Mouse (Mus musculus) embryonic facial prominence, embryonic 15.5 days (tissue): ENCODE results near the gene Alox15. TPM values are rescaled to one million over a fixed set of nuclear protein-coding genes. Genes with fewer than 3 reads are reported as not detected.

ENCODE experiments used
- ATAC-seq: fragments of 200-750 bp; cut with Nextera tagmentation; 2 replicates; pipeline ENCODE4 v1.8.0; 2017; ENCODE audit warnings: low read depth, moderate TSS enrichment; ENCODE audit not compliant: insufficient number of reproducible peaks, low FRiP score, low TSS enrichment
- H3K27ac ChIP-seq: fragments of 300-500 bp; sonication (generic); replicated peaks from 2 replicates; pipeline ENCODE4 v1.5.1; 2015; ENCODE audit warnings: mild to moderate bottlenecking, inconsistent platforms
- H3K27me3 ChIP-seq: fragments of 300-500 bp; sonication (generic); 2 replicates; pipeline ENCODE4 v1.6.1; 2015; ENCODE audit warnings: inconsistent platforms
- H3K36me3 ChIP-seq: fragments of 300-500 bp; sonication (generic); 2 replicates; pipeline ENCODE4 v1.6.1; 2015; ENCODE audit warnings: mild to moderate bottlenecking, inconsistent platforms
- H3K4me1 ChIP-seq: fragments of 300-500 bp; sonication (generic); 2 replicates; pipeline ENCODE4 v1.6.1; 2015; ENCODE audit warnings: inconsistent platforms
- H3K4me2 ChIP-seq: fragments of 300-500 bp; sonication (generic); replicated peaks from 2 replicates; pipeline ENCODE4 v1.6.1; 2015; ENCODE audit warnings: mild to moderate bottlenecking, inconsistent platforms
- H3K4me3 ChIP-seq: fragments of 300-500 bp; sonication (generic); replicated peaks from 2 replicates; pipeline ENCODE4 v1.5.1; 2015; ENCODE audit warnings: mild to moderate bottlenecking, inconsistent platforms
- H3K9ac ChIP-seq: fragments of 300-500 bp; sonication (generic); 2 replicates; pipeline ENCODE4 v1.6.1; 2015; ENCODE audit warnings: inconsistent platforms
- H3K9me3 ChIP-seq: fragments of 300-500 bp; sonication (generic); replicated peaks from 2 replicates; pipeline ENCODE4 v1.6.1; 2016; ENCODE audit warnings: inconsistent platforms
- WGBS: fragments of 180-500 bp; shearing (Covaris S2); methylation state at CpG from one replicate; pipeline ENCODE4 v1.1.7; 2015; 5-methylcytosine and 5-hydroxymethylcytosine counted together
- polyA plus RNA-seq: library from polyadenylated mRNA; unstranded; fragments of >200 nt; fragmentation: Nextera tagmentation; extraction: Ambion mirVana; gene quantifications from 2 replicates; pipeline ENCODE4 v1.2.1, GENCODE M21; 2015

Gene Alox15
- polyA plus RNA-seq, 1 experiment from 2014 or later, result 2.6 TPM

DNA sequence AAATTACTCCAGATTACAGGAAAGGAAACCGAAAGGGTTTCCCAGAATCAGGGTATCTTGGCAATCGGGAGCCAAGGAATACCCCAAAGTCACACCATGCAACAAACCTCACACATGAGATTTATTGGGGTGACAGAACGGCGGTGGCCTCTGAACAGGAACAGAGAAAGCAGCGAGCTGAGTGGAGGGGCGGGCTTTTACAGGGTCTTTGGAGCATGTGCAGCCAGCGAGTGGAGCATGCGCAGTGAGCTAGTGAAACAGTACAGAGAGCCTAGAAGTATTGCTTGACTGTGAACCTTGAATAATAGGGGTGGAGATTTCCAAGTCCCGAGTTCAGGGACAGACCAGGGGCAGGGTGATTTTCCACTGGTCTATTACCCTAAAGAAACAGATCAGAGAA is 3.2 kb downstream of the Alox15 start:
- Histone ChIP-seq H3K4me1 (peaks cover 9% of the 10 kb centered on the region; the same call in 1 of the 2 replicates), H3K4me2 (no peak overlapping the region), H3K9ac (no peak overlapping the region), H3K27ac (no peak overlapping the region), H3K4me3 (no peak overlapping the region), H3K36me3 (no peaks in the 10 kb centered on the region), H3K9me3 (no peaks in the 10 kb centered on the region), H3K27me3 (peaks cover 59% of the 10 kb centered on the region)
- no peak for ATAC-seq
- WGBS, result 85% methylated on average over 9 of the region's 9 CpGs

DNA sequence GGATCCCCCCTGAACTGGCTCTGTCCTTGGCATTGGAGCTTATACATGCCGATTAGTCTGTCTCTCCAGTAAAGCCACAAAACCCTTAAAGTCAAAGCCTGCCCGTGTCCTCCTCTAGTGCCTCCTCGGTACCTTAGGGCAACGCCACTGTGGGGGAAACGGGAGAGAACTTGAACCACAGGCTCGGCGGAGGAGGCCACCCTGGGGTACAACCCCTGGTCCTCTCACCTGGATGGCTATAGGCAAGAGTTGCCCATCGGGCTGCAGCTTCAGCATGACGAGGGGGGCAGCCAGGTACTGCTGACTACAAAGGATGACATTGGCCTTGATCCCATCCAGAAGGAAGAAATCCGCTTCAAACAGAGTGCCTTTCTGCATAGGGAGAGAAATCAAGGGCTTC is 4.0 kb downstream of the Alox15 start:
- H3K27ac ChIP-seq, result no peak overlapping the region
- H3K4me1 ChIP-seq, result peaks cover 9% of the 10 kb centered on the region; the same call in 1 of the 2 replicates
- H3K9me3 ChIP-seq, result no peaks in the 10 kb centered on the region
- H3K27me3 ChIP-seq, result peaks cover 52% of the 10 kb centered on the region
- no peak overlapping the region for H3K9ac ChIP-seq
- no peak overlapping the region for H3K4me2 ChIP-seq
- ATAC-seq, result no peak
- WGBS, result 83% methylated on average over 10 of the region's 10 CpGs
- H3K4me3 ChIP-seq, result no peak overlapping the region
- H3K36me3 ChIP-seq, result no peaks in the 10 kb centered on the region

DNA sequence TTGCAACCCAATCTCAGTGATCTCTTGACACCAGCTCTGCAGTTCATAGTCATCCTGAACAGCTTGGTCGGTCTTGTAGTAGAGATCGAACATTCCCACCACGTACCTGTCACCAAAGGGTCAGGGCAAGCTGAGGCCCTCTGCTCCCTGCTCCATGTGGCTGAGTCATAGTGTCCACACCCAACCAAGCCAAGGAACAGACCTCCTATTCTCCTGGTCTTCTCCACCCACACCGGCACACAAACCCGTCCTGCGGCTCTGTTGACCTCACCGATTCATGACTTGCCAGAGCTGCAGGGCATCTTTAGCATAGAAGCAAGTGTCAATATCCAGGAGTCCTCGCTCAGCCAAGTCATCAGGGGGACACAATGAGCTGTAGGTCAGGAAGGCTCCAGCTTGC is 6.3 kb downstream of the Alox15 start:
- Histone ChIP-seq H3K9ac (no peak overlapping the region), H3K27me3 (peaks cover 31% of the 10 kb centered on the region), H3K36me3 (no peaks in the 10 kb centered on the region), H3K9me3 (no peaks in the 10 kb centered on the region), H3K4me1 (no peaks in the 10 kb centered on the region), H3K4me3 (no peak overlapping the region), H3K4me2 (no peak overlapping the region), H3K27ac (no peak overlapping the region)
- WGBS, result 85% methylated on average over 8 of the region's 8 CpGs
- ATAC-seq, result no peak

DNA sequence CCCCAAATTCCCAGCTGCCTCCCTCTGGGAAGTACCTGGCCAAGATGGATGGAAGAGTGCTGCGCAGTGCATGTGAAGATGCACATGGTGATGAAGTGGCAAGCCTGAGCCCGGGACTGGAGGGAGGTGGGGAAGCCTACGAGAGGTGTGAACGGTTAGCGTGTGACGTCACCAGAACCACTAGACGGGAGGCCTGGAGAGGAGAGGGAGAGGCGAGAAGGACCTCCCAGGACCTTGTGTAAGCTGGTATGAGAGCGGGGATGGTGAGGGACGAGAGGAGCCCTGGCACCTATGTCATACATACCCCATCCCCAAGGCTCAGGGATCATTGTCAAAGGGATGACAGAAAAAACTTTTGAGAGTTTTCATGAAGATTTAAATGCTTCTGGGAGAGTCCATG is 6.8 kb downstream of the Alox15 start:
- no peak overlapping the region for H3K4me2 ChIP-seq
- no peaks in the 10 kb centered on the region for H3K9me3 ChIP-seq
- H3K4me3 ChIP-seq, result no peak overlapping the region
- no peak overlapping the region for H3K9ac ChIP-seq
- H3K36me3 ChIP-seq, result no peaks in the 10 kb centered on the region
- peaks cover 26% of the 10 kb centered on the region for H3K27me3 ChIP-seq
- H3K4me1 ChIP-seq, result no peaks in the 10 kb centered on the region
- WGBS, result 86% methylated on average over 10 of the region's 10 CpGs
- H3K27ac ChIP-seq, result no peak overlapping the region
- ATAC-seq, result no peak

DNA sequence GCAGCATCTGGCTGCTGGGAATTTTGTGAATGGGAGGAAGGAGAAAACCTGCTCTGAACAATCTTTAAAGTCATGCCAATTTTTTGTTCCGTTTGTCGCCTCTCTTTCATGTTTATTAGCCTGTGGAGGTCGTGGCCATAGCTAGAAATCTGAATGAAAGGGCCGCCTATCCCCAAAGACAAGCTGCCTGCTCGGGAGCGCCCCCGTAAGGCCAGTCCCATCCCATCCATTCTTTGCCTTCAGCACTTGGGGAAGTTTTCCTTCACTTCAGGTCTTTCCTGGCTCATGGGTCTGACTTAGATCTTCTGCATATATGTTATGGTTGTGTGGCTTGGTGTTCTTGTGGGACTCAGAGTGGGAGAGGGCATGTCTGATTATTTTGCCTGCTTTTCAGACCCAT is 12.3 kb downstream of the Alox15 start:
- WGBS, result 25% methylated on average over 7 of the region's 7 CpGs
- Histone ChIP-seq H3K4me2 (no peak overlapping the region), H3K27ac (no peak overlapping the region), H3K9me3 (no peaks in the 10 kb centered on the region), H3K4me3 (no peak overlapping the region), H3K9ac (no peak overlapping the region), H3K27me3 (no peaks in the 10 kb centered on the region), H3K4me1 (no peaks in the 10 kb centered on the region), H3K36me3 (no peaks in the 10 kb centered on the region)
- no peak for ATAC-seq

DNA sequence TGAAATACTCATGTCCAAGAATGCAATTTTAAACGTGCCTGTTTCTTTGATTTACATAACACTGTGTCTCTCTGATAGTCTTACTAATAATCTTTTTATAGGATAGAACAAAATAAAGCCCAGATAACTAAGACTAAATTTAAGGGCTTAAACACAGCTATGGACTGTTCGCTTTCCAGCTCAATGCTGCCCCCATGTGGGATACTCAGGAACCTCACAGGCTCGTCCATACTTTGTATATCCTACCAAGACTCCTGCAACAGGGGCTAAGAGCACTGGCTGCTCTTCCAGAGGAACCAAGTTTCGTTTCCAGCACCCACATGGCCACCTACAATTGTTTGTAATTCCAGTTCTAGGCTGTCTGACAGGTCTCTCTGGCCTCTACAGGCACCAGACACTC is 17.4 kb downstream of the Alox15 start:
- Histone ChIP-seq H3K27ac (no peak overlapping the region), H3K9me3 (no peaks in the 10 kb centered on the region), H3K4me3 (no peak overlapping the region), H3K36me3 (no peaks in the 10 kb centered on the region), H3K27me3 (no peaks in the 10 kb centered on the region), H3K4me1 (no peaks in the 10 kb centered on the region), H3K9ac (no peak overlapping the region), H3K4me2 (no peak overlapping the region)
- no peak for ATAC-seq
- WGBS, result 26% methylated on average over 4 of the region's 4 CpGs

DNA sequence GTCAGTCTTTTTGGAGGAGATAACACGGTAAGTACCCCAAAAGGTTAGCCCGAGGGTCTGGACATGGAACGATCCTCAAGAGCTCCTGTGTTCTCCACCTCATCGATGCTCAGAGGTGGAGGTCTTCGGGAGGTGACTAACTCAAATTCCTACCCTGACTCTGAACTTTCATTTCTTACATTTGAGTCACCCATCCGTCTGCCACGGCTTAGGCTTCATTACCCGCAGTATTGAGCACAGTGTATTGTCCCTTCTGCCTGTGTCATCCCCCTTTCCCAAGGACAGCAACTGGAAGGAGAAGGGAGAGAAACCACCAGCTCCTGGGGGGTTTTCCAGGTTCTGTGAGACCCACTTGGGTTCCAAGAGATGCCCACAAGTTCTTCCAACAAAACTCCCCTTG is 27.1 kb downstream of the Alox15 start:
- Histone ChIP-seq H3K9ac (no peak overlapping the region), H3K4me2 (no peak overlapping the region), H3K27me3 (peaks cover 35% of the 10 kb centered on the region), H3K4me1 (no peaks in the 10 kb centered on the region), H3K36me3 (no peaks in the 10 kb centered on the region), H3K9me3 (no peaks in the 10 kb centered on the region), H3K27ac (no peak overlapping the region), H3K4me3 (no peak overlapping the region)
- no peak for ATAC-seq
- 77% methylated on average over 8 of the region's 8 CpGs for WGBS

DNA sequence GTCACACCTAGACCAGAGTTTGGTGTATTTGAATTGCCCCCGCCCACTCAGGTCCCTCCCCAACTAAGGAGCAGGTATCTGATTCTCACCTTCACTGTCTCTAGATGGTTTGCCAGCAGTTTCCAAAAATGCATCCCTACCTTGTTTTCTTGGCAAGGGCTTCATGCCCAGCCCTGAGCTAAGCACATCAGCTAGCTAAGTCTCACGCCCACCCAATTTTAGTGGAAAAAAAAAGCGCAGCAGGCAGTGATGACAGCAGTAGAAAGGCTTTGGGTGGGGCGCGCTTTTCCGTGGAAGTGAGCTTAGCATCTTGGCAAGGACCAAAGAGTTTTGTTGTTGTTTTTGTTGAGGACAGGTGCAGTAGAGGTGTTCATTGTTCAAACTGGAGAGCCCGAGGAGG is 29.3 kb downstream of the Alox15 start, which contains the start of gene Alox12e:
Gene Alox12e, minus strand, starts transcription at position 101 of the 400 bp plus-strand sequence.
- H3K27me3 ChIP-seq, result peaks cover 41% of the 10 kb centered on the region
- WGBS, result 20% methylated on average over 7 of the region's 7 CpGs
- H3K4me1 ChIP-seq, result no peaks in the 10 kb centered on the region
- peak within 1 kb of the TSS; percentile 11; the same call in 1 of the 2 replicates for H3K4me3 ChIP-seq
- ATAC-seq, result no peak
- H3K9me3 ChIP-seq, result no peaks in the 10 kb centered on the region
- no peaks in the 10 kb centered on the region for H3K36me3 ChIP-seq
- H3K4me2 ChIP-seq, result peak within 1 kb of the TSS; percentile 21
- no peak within 1 kb of the TSS for H3K27ac ChIP-seq
- no peak within 1 kb of the TSS for H3K9ac ChIP-seq

DNA sequence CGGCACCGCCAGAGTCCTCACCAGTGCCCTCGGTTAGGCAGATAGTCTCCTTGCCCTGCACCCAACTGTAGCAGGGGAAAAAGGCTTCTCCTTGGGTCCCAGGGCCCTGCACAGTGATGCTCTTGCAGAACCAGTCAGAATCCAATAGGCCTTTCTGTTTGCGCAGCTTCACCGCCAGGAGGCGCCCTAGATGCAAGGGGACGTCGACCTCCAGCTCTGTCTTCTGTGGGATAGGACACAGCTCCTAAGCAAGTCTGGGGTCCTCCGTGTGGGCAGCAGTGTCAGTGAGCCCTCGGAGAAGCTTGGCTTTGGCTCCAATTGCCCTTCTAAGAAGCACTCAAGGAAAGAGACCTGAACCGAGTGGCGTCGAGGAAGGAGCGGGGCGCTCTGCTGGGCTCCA is 30.2 kb downstream of the Alox15 start:
- H3K9ac ChIP-seq, result no peak overlapping the region
- H3K4me1 ChIP-seq, result no peaks in the 10 kb centered on the region
- peak overlapping the region; percentile 11; the same call in 1 of the 2 replicates for H3K4me3 ChIP-seq
- H3K9me3 ChIP-seq, result no peaks in the 10 kb centered on the region
- H3K27ac ChIP-seq, result no peak overlapping the region
- 4% methylated on average over 15 of the region's 15 CpGs for WGBS
- H3K4me2 ChIP-seq, result peak overlapping the region; percentile 21
- peaks cover 41% of the 10 kb centered on the region for H3K27me3 ChIP-seq
- H3K36me3 ChIP-seq, result no peaks in the 10 kb centered on the region
- ATAC-seq, result no peak

DNA sequence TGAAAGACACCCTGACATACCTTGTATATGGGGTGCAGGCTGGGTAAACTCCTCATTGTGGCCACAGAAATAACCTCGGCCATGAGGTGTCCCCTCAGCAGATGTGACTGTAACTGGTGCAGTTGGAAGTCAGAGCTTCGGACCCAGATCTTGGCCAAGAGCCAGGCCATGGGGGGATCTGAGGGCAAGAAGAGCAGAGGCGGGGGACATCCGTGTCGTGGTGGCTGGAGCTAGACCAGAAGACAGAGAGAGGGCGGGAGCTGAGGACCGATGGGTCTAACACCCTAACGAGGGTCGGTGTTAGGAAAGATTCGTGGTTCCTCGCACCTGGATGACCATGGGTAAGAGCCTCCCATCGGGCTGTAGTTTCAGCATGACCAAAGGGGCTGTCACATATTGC is 32.2 kb downstream of the Alox15 start:
- H3K9ac ChIP-seq, result no peak overlapping the region
- H3K4me3 ChIP-seq, result no peak overlapping the region
- H3K9me3 ChIP-seq, result no peaks in the 10 kb centered on the region
- H3K4me2 ChIP-seq, result no peak overlapping the region
- peaks cover 41% of the 10 kb centered on the region for H3K27me3 ChIP-seq
- no peak for ATAC-seq
- H3K4me1 ChIP-seq, result no peaks in the 10 kb centered on the region
- H3K27ac ChIP-seq, result no peak overlapping the region
- WGBS, result 83% methylated on average over 12 of the region's 12 CpGs
- H3K36me3 ChIP-seq, result no peaks in the 10 kb centered on the region

DNA sequence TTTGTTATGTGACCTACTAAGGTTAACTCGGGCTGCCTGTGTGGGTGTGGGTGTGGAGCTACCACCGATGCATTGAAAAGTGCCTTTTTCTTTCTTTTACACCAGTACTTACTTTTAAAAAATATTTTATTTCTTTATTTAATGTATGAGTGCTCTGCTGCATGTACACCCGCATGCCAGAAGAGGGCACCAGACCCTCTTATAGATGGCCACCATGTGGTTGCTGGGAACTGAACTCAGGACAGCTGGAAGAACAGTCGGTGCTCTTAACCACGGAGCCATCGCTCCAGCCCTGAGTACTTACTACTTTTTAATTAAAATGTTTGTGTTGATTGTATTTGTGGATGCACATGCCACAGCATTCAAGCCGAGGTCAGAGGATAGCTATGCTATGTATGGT is 38.0 kb downstream of the Alox15 start:
- Histone ChIP-seq H3K4me2 (no peak overlapping the region), H3K4me1 (no peaks in the 10 kb centered on the region), H3K27ac (no peak overlapping the region), H3K9me3 (no peaks in the 10 kb centered on the region), H3K27me3 (no peaks in the 10 kb centered on the region; the same call in none of the 2 replicates), H3K36me3 (no peaks in the 10 kb centered on the region), H3K4me3 (no peak overlapping the region), H3K9ac (no peak overlapping the region)
- 41% methylated on average over 7 of the region's 7 CpGs for WGBS
- ATAC-seq, result no peak

DNA sequence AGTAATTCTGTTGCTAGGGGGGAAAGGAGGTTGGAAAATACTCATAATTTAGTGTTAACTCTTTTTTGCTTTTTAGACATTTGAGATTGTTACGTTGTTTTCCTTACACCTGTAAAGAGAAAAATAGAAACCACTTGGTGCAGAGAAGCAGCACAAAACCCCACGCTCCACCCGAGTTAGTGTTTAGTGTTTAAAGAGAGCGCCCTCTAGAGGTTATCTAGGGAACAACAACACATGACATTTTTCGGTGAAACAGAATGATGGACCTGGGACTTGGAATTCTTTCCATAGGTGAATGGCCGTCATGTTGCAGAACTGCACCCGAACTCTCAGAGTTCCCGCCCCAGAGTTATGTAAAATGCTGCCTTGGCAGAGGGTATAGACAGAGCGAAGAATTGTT is 42.5 kb downstream of the Alox15 start:
- ATAC-seq, result no peak
- H3K4me3 ChIP-seq, result no peak overlapping the region
- H3K27me3 ChIP-seq, result no peaks in the 10 kb centered on the region
- no peaks in the 10 kb centered on the region for H3K9me3 ChIP-seq
- H3K27ac ChIP-seq, result no peak overlapping the region
- 21% methylated on average over 9 of the region's 9 CpGs for WGBS
- no peak overlapping the region for H3K4me2 ChIP-seq
- no peaks in the 10 kb centered on the region for H3K4me1 ChIP-seq
- H3K9ac ChIP-seq, result no peak overlapping the region
- H3K36me3 ChIP-seq, result no peaks in the 10 kb centered on the region
